Mouse (Mus musculus) heart, embryonic 10.5 days (tissue): ENCODE data around the gene Gapdhs. TPM values are rescaled to one million over a fixed set of nuclear protein-coding genes. Genes with fewer than 3 reads are reported as not detected.
"Not testable (repeated sequence)": the region's sequence is repeated elsewhere in the genome, so short reads cannot be mapped to it uniquely, and the experiment has no call there.

Experiments used
- DNase-seq: peaks from one replicate; pipeline ENCODE4 v3.0.0-alpha.2; 2017; ENCODE audit warnings: low spot score
- H3K27ac ChIP-seq: fragments of 300-500 bp; sonication (generic); 2 replicates; pipeline ENCODE4 v1.5.1; 2016; ENCODE audit warnings: mild to moderate bottlenecking
- H3K27me3 ChIP-seq: fragments of 300-500 bp; sonication (generic); 2 replicates; pipeline ENCODE4 v1.6.1; 2016; ENCODE audit warnings: mild to moderate bottlenecking; ENCODE audit not compliant: poor library complexity, insufficient read depth, severe bottlenecking
- H3K36me3 ChIP-seq: fragments of 300-500 bp; sonication (generic); 2 replicates; pipeline ENCODE4 v1.6.1; 2016; ENCODE audit warnings: mild to moderate bottlenecking, moderate library complexity
- H3K4me1 ChIP-seq: fragments of 300-500 bp; sonication (generic); 2 replicates; pipeline ENCODE4 v1.6.1; 2016; ENCODE audit warnings: mild to moderate bottlenecking
- H3K4me3 ChIP-seq: fragments of 300-500 bp; sonication (generic); 2 replicates; pipeline ENCODE4 v1.5.1; 2016; ENCODE audit warnings: mild to moderate bottlenecking, moderate library complexity
- H3K9me3 ChIP-seq: fragments of 300-500 bp; sonication (generic); 2 replicates; pipeline ENCODE4 v1.6.1; 2016; ENCODE audit warnings: mild to moderate bottlenecking, moderate library complexity
- WGBS: fragments of 180-500 bp; shearing (Covaris S2); methylation state at CpG from one replicate; pipeline ENCODE4 v1.1.7; 2016; 5-methylcytosine and 5-hydroxymethylcytosine counted together
- polyA plus RNA-seq: library from polyadenylated mRNA; unstranded; fragments of >200 nt; fragmentation: Nextera tagmentation; extraction: Ambion mirVana; gene quantifications from 2 replicates; pipeline ENCODE4 v1.2.1, GENCODE M21; 2016

The Gapdhs gene
- 0.23 and 0.48 TPM in 2 replicates for polyA plus RNA-seq

- not testable (repeated sequence) for H3K27ac ChIP-seq, DNase-seq, H3K36me3 ChIP-seq, H3K4me3 ChIP-seq, H3K9me3 ChIP-seq, H3K27me3 ChIP-seq
- peaks cover 16% of the 10 kb centered on the region for H3K4me1 ChIP-seq
- WGBS = 70% methylated on average over 4 of the region's 4 CpGs
Measured at GRCm38 (mm10) chr7:30743617-30744016, at the start of gene Gapdhs. TSS of gene Gapdhs (minus strand) at chr7:30743681.

- Histone ChIP-seq H3K4me1 (no peaks in the 10 kb centered on the region), H3K36me3 (no peaks in the 10 kb centered on the region), H3K27ac (no peak overlapping the region), H3K9me3 (no peaks in the 10 kb centered on the region), H3K4me3 (no peak overlapping the region), H3K27me3 (peaks cover 35% of the 10 kb centered on the region; the same call in 1 of the 2 replicates)
- WGBS = 17% methylated on average over 9 of the region's 9 CpGs
- DNase-seq = no peak
Measured at GRCm38 (mm10) chr7:30791921-30792320, 48.4 kb upstream of the Gapdhs start.

GRCm38 (mm10) chr7:30790141-30790540 lies 46.7 kb upstream of the Gapdhs start:
- DNase-seq = no peak
- Histone ChIP-seq H3K27ac (no peak overlapping the region), H3K4me3 (no peak overlapping the region), H3K4me1 (no peaks in the 10 kb centered on the region), H3K9me3 (no peaks in the 10 kb centered on the region), H3K36me3 (no peaks in the 10 kb centered on the region), H3K27me3 (peaks cover 40% of the 10 kb centered on the region; the same call in 1 of the 2 replicates)
- WGBS = 68% methylated on average over 10 of the region's 10 CpGs

- DNase-seq = no peak
- no peaks in the 10 kb centered on the region for H3K4me1 ChIP-seq
- 43% methylated on average over 15 of the region's 15 CpGs for WGBS
- peaks cover 40% of the 10 kb centered on the region; the same call in 1 of the 2 replicates for H3K27me3 ChIP-seq
- no peak within 1 kb of the TSS for H3K27ac ChIP-seq
- no peaks in the 10 kb centered on the region for H3K9me3 ChIP-seq
- no peaks in the 10 kb centered on the region for H3K36me3 ChIP-seq
- no peak within 1 kb of the TSS for H3K4me3 ChIP-seq
Measured at GRCm38 (mm10) chr7:30787377-30788022, 44.0 kb upstream of the Gapdhs start, which contains the start of gene Krtdap. TSS of gene Krtdap (plus strand) at chr7:30787896.

GRCm38 (mm10) chr7:30785721-30786546 lies 42.5 kb upstream of the Gapdhs start:
- 73% methylated on average over 13 of the region's 13 CpGs for WGBS
- no peak overlapping the region for H3K4me3 ChIP-seq

GRCm38 (mm10) chr7:30785154-30785553 lies 41.7 kb upstream of the Gapdhs start:
- Histone ChIP-seq H3K36me3 (no peaks in the 10 kb centered on the region), H3K4me3 (no peak overlapping the region), H3K27me3 (peaks cover 28% of the 10 kb centered on the region; the same call in 1 of the 2 replicates), H3K4me1 (no peaks in the 10 kb centered on the region), H3K9me3 (no peaks in the 10 kb centered on the region), H3K27ac (no peak overlapping the region)
- no peak for DNase-seq
- WGBS = 66% methylated on average over 1 of the region's 1 CpGs

More at GRCm38 (mm10) chr7:30785721-30786546, 42.5 kb upstream of the Gapdhs start:
- Histone ChIP-seq H3K4me1 (no peaks in the 10 kb centered on the region), H3K27ac (no peak overlapping the region), H3K36me3 (no peaks in the 10 kb centered on the region), H3K9me3 (no peaks in the 10 kb centered on the region), H3K27me3 (peaks cover 33% of the 10 kb centered on the region; the same call in 1 of the 2 replicates)
- no peak for DNase-seq

GRCm38 (mm10) chr7:30782658-30783057 lies 39.2 kb upstream of the Gapdhs start:
- WGBS = 65% methylated on average over 3 of the region's 3 CpGs

GRCm38 (mm10) chr7:30781792-30782191 lies 38.3 kb upstream of the Gapdhs start:
- no peak overlapping the region for H3K4me3 ChIP-seq
- no peaks in the 10 kb centered on the region for H3K4me1 ChIP-seq
- WGBS = 63% methylated on average over 4 of the region's 4 CpGs
- H3K9me3 ChIP-seq = no peaks in the 10 kb centered on the region
- H3K27me3 ChIP-seq = peaks cover 3% of the 10 kb centered on the region; the same call in 1 of the 2 replicates
- no peak overlapping the region for H3K27ac ChIP-seq
- DNase-seq = no peak
- no peaks in the 10 kb centered on the region for H3K36me3 ChIP-seq

More at GRCm38 (mm10) chr7:30782658-30783057, 39.2 kb upstream of the Gapdhs start:
- DNase-seq = no peak
- Histone ChIP-seq H3K9me3 (no peaks in the 10 kb centered on the region), H3K27ac (no peak overlapping the region), H3K27me3 (peaks cover 12% of the 10 kb centered on the region; the same call in 1 of the 2 replicates), H3K4me1 (no peaks in the 10 kb centered on the region), H3K36me3 (no peaks in the 10 kb centered on the region), H3K4me3 (no peak overlapping the region)

GRCm38 (mm10) chr7:30777911-30778310 lies 34.4 kb upstream of the Gapdhs start:
- Histone ChIP-seq H3K4me3 (no peak overlapping the region), H3K36me3 (no peaks in the 10 kb centered on the region), H3K4me1 (no peaks in the 10 kb centered on the region), H3K27me3 (no peaks in the 10 kb centered on the region), H3K27ac (no peak overlapping the region), H3K9me3 (no peaks in the 10 kb centered on the region)
- WGBS = 67% methylated on average over 1 of the region's 1 CpGs
- no peak for DNase-seq

- H3K9me3 ChIP-seq = no peaks in the 10 kb centered on the region
- WGBS = 39% methylated on average over 7 of the region's 7 CpGs
- no peaks in the 10 kb centered on the region for H3K4me1 ChIP-seq
- H3K4me3 ChIP-seq = no peak overlapping the region
- no peak overlapping the region for H3K27ac ChIP-seq
- no peaks in the 10 kb centered on the region for H3K27me3 ChIP-seq
- no peaks in the 10 kb centered on the region for H3K36me3 ChIP-seq
- DNase-seq = no peak
Measured at GRCm38 (mm10) chr7:30777081-30777579, 33.6 kb upstream of the Gapdhs start.

- DNase-seq = no peak
- Histone ChIP-seq H3K9me3 (no peaks in the 10 kb centered on the region), H3K27me3 (no peaks in the 10 kb centered on the region), H3K4me3 (no peak overlapping the region), H3K4me1 (no peaks in the 10 kb centered on the region), H3K27ac (no peak overlapping the region), H3K36me3 (no peaks in the 10 kb centered on the region)
- WGBS = 78% methylated on average over 9 of the region's 9 CpGs
Measured at GRCm38 (mm10) chr7:30776104-30776503, 32.6 kb upstream of the Gapdhs start.

- H3K27ac ChIP-seq = no peak overlapping the region
- H3K27me3 ChIP-seq = peaks cover 5% of the 10 kb centered on the region; the same call in 1 of the 2 replicates
- H3K4me3 ChIP-seq = no peak overlapping the region
- 31% methylated on average over 9 of the region's 9 CpGs for WGBS
- H3K4me1 ChIP-seq = peaks cover 13% of the 10 kb centered on the region
- no peaks in the 10 kb centered on the region for H3K36me3 ChIP-seq
- DNase-seq = no peak
- no peaks in the 10 kb centered on the region for H3K9me3 ChIP-seq
Measured at GRCm38 (mm10) chr7:30769236-30769635, 25.8 kb upstream of the Gapdhs start.

GRCm38 (mm10) chr7:30766408-30766807 lies 22.9 kb upstream of the Gapdhs start:
- H3K27me3 ChIP-seq = peaks cover 8% of the 10 kb centered on the region; the same call in 1 of the 2 replicates
- no peak for DNase-seq
- H3K4me3 ChIP-seq = no peak overlapping the region
- no peak overlapping the region for H3K27ac ChIP-seq
- no peaks in the 10 kb centered on the region for H3K36me3 ChIP-seq
- peaks cover 18% of the 10 kb centered on the region for H3K4me1 ChIP-seq
- WGBS = 85% methylated on average over 4 of the region's 4 CpGs
- no peaks in the 10 kb centered on the region for H3K9me3 ChIP-seq
